Mouse (Mus musculus) liver, adult 2 months (tissue): Measurements from ENCODE around the gene Gga1.

Source experiments
- CTCF ChIP-seq: fragments of 200-500 bp; IDR thresholded peaks from 2 replicates; pipeline ENCODE4 v1.5.1; 2011; ENCODE audit warnings: low read depth, low read length, control low read depth
- POLR2A ChIP-seq: fragments of 200-500 bp; IDR thresholded peaks from 2 replicates; pipeline ENCODE4 v1.6.1; 2011; ENCODE audit warnings: low read length, control low read depth; ENCODE audit not compliant: insufficient read depth; ENCODE audit errors: extremely low read depth

- TF ChIP-seq CTCF (no peak), POLR2A (no peak)
Measured at GRCm38 (mm10) chr15:78855303-78855965, 21.6 kb upstream of the Gga1 start, which contains the start of gene Lgals2.
